Mouse (Mus musculus): Measurements from ENCODE around the gene Scp2. TPM values are rescaled to one million over a fixed set of nuclear protein-coding genes. Genes with fewer than 3 reads are reported as not detected.

The Scp2 gene
- total RNA-seq, 2 experiments from 2014 or later, result 327 to 494 TPM

GRCm38 (mm10) chr4:108062524-108062923 lies 82.3 kb downstream of the Scp2 start:
- ATAC-seq (ENCODE audit: poor library complexity, severe bottlenecking), result no peak

DNA sequence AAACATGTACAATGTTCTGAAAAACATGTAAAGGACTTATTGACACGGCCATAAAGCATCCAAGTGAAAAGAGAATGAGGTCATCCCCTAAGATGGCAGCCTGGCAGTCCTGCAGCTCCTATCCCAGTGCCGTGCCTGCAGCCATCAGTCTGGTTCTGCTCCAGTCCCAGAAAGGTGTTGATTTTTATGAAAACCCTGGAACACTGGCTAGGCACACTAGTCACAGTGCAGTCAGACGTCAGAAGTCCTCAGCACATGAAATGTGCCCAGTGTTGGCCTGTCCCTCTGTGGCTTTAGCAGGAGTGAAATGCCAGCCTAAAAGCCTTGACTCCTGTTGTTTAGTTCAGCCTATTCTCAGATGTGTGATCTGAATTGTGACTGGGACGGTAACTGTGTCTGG lies 84.0 kb downstream of the Scp2 start:
- ATAC-seq (ENCODE audit: poor library complexity, severe bottlenecking), result no peak

- peak; percentile 68 for ATAC-seq (ENCODE audit: poor library complexity, severe bottlenecking)
Observed at GRCm38 (mm10) chr4:108059601-108060379, 85.0 kb downstream of the Scp2 start.

DNA sequence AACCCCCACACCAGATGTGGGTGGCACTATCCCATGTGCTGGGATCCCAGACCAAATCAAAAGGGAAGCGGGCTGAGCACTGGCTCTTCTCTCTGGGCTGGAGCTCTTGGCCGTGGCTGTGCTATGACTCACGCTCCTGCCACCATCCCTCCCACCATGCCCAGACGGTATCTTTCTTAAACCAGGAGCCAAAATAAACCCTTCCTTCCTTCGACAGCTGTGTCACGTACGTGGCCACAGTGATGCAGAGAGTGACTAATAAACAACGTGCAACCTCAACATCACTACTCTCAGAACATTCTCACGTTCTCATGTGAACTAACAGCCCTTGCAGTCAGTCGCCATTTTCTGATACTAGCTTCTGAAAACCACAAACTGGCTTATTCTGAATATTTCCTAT lies 86.6 kb downstream of the Scp2 start:
- no peak; the same call in 1 of the 2 replicates for ATAC-seq (ENCODE audit: poor library complexity, severe bottlenecking)

GRCm38 (mm10) chr4:108057247-108057646 lies 87.6 kb downstream of the Scp2 start:
- ATAC-seq (ENCODE audit: poor library complexity, severe bottlenecking), result no peak

GRCm38 (mm10) chr4:108055873-108056272 lies 88.9 kb downstream of the Scp2 start:
- ATAC-seq (ENCODE audit: poor library complexity, severe bottlenecking), result no peak

DNA sequence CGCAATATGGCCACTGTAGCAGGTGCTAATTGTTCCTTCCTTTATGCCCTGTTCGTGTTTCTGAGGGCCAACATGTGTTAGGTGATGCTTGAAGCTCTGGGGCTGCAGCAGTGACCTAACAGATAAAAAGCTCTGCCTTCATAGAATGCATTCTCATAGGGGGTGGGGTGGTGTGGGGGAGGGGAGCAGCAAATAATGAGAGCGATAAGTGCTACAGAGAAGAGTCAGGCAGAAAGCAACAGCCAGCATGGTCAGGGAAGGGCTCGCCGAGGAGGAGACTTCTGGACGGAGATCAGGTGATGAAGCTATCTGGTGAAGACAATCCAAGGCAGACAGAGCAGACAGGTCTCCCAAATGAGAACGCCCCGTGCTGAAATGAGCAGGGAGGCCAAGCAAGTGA lies 92.1 kb downstream of the Scp2 start:
- ATAC-seq (ENCODE audit: poor library complexity, severe bottlenecking), result no peak

GRCm38 (mm10) chr4:108051687-108052274 lies 93.0 kb downstream of the Scp2 start:
- ATAC-seq (ENCODE audit: poor library complexity, severe bottlenecking), result no peak

DNA sequence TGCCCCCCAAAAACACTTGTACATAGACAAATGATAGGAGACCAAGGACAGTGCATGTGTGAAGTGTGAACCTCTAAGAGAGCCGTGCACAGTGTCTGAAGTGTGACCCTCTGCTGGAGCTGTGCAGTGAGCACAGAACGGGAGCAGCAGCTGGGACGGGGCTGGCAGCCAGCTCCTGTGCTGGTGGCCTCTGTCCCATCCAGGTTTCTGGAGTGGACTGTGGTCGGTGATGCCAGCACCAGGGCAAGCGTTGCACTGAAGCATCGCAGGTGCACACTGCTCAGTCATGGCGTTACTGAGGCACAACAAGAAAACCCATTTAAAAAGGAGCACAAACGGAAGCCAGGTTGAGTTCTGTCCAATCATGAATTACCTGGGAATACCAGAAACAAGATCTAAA lies 98.7 kb downstream of the Scp2 start:
- no peak for ATAC-seq (ENCODE audit: poor library complexity, severe bottlenecking)

DNA sequence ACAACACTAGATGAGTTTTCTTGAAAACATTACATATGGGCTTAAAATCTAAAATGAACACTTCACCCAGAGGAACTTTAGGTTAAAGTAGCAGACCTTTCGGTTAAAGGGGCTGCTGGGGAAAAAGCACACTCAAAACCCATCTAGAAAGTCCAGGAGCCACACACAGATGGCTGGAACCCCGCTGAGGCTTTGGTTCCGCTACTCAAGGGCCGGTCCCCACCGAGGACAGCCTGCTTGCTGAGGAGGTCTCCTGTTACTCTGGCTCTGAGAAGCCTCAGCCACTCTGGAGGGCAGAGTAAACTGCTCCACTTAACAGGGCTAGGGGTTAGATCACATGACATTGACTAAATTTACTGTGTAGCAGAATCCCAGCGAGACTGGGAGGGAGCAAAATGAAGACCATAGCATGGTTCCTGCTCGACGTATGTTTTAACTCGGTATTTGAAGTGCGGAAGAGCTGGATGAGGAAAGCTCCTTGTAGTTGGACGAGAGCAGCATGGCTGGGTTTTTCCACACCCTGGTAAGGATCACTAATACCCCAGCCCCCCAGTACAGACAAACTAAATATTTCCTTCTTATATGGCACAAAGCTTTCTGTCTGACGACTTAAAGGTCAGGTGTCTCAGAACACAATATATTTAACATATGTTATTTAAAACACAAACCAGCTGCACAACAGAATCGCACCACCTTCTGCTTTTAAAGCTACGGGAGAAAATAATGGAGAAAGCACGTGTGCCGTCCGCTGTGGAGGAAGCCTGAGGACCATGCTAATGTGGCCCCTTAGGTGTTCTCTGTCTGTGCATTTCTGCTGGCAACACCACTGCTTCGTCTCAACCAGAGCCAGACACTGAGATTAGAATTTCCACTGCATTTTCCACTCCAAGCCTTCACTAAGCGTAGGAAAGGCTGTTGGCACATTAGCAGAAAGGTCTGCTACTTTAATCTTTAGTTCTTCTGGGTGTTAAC lies 99.4 kb downstream of the Scp2 start:
- ATAC-seq (ENCODE audit: poor library complexity, severe bottlenecking), result no peak

DNA sequence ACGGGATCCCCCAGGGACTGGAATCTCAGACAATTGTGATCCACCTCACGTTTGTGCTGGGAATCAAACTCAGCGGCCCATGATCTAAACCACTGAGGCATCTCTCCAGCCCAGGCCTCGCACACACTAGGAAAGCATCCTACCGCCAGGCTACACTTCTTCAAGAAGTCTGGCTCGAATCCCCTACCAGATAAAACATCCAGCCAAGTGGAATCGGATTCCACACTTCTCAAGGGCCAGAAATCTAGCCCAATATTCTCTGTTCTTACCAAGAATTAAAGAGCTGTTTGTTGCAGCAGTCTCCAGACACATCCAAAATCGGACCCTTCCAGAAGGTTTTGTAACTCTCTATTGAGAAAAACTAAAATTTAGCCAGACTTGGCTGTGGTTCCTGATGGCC lies 107.8 kb downstream of the Scp2 start:
- ATAC-seq (ENCODE audit: poor library complexity, severe bottlenecking), result no peak

DNA sequence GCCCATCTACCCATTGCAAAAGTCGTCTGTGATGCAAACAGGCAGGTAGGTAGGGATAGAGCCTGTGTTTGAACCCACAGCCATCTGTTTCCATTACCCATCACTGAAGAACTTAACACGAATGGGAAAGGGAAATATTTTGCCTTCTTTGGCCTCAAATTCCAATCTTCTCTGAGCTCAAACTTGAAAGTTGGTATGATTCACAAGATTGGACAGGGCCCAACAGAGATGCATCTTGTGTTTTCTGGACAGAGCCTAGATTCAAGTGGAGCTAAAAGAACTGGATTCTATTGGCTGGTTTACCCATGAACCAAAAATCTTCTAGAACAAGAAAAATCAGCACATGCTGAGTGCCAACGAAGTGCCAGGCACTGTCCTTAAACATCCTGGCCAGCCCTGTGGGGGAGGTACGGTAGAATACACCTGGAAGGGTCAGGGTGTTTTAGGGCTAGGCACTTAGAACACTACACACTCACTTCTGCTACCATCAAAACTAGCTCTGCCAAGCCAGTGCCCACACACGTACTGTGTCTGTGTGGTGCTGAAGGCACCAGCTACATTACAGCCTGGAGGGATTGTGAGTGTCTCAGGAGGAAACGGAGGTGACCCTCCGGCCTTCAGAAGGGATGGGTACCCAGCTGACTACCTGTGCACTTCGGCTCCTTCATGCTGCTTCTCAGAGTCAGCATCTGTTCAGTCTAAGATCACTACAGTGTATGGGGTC lies 111.6 kb downstream of the Scp2 start:
- ATAC-seq (ENCODE audit: poor library complexity, severe bottlenecking), result no peak

GRCm38 (mm10) chr4:108032352-108032849 lies 112.4 kb downstream of the Scp2 start:
- no peak for ATAC-seq (ENCODE audit: poor library complexity, severe bottlenecking)

DNA sequence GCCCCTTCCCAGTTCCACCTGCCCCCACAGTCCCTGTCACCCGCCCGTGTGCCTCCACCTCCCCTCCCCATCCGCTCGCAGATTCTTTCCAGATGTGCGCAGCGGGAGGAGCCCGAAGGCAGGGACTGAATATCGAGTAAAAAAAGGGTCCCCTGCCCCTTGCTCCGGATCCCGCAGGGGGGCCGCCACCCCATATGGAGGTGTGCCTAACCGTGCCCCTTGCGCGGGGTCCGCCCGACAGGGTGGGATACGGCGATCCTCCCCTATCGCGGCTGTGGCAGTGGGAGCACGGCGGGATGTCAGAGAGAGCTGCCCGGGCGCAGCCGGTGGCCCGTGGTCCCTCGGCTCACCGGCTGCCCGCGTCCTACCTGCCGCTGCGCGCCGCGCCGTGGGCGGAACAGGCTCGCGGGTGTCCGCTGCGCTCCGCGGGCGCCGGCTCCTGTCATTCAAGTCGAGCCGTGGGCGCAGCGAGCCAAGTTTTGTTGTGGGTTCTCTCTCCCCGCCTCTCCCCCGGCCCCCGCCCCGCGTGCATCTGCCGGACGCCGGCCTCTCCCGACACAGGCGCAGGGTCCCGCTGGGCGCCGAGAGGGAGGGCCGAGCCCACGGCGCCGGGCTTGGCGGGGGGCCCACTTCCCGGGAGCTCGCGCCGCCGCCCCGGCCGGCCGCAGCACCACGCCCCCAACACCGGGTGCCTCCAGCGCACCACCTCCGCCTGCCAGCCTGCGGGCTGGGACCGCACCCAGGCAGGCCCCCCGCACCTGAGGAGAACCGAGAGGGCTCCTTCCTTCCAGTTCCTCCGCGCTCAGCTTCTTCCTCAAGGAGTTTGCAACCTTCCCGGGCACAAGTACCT lies 113.1 kb downstream of the Scp2 start:
- ATAC-seq (ENCODE audit: poor library complexity, severe bottlenecking), result no peak

GRCm38 (mm10) chr4:108030888-108031501 lies 113.8 kb downstream of the Scp2 start:
- ATAC-seq (ENCODE audit: poor library complexity, severe bottlenecking), result no peak

DNA sequence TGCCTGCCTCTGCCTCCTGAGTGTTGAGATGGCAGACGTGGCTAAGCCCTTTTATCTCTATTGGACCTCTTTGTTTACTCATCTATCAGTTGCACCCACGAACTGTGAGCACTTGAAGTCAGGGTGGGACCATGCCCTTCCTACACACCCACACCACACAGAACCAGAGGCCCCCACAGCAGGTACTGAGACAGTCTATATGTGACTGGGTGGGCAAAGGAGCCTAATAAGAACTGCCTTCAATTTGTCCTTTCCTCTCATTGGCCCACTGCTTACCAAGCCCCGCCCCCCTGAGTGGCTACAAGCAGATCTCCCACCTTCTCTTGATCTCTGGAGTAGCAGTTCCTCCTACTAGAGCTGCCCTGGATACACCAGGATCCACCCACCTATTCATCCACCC lies 118.6 kb downstream of the Scp2 start:
- ATAC-seq (ENCODE audit: poor library complexity, severe bottlenecking), result no peak

GRCm38 (mm10) chr4:108025269-108025668 lies 119.5 kb downstream of the Scp2 start:
- no peak for ATAC-seq (ENCODE audit: poor library complexity, severe bottlenecking)

DNA sequence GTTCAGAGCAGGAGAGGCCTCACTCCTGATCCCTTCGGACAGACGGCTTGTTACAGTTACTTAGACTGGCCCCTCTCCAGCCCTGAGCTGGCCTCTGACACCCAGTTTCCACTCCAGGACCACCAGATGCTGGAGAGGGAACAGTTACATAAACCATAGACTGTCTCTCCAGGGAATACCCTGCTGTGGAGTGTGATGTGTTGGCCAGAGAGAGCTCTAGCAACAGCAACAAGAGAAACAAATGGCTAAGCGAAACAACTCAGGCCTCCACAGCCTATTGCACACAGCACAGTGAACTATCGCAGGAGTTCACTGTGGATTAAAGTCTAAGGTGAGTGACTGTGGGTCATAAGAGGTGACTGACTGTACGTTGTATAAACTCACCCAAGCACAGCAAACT lies 120.2 kb downstream of the Scp2 start:
- ATAC-seq (ENCODE audit: poor library complexity, severe bottlenecking), result no peak

- ATAC-seq (ENCODE audit: poor library complexity, severe bottlenecking), result no peak
Observed at GRCm38 (mm10) chr4:108023186-108023585, 121.6 kb downstream of the Scp2 start.

Measured in megakaryocyte, adult 5-6 weeks (primary cell).